Mouse (Mus musculus) lung, adult 2 months (tissue): ENCODE results near the gene Coro2b. TPM values are rescaled to one million over a fixed set of nuclear protein-coding genes. Genes with fewer than 3 reads are reported as not detected.

Experiments
- DNase-seq: peaks from one replicate; pipeline ENCODE4 v3.0.0; 2022
- H3K4me1 ChIP-seq: fragments of 200-500 bp; 2 replicates; pipeline ENCODE4 v1.6.1; 2011; ENCODE audit warnings: low read length; ENCODE audit not compliant: control insufficient read depth, insufficient read depth
- H3K4me3 ChIP-seq: fragments of 200-500 bp; replicated peaks from 2 replicates; pipeline ENCODE3; 2011; ENCODE audit warnings: low read depth, mild to moderate bottlenecking, control low read depth, low read length; ENCODE audit errors: extremely low read depth
- CTCF ChIP-seq: fragments of 200-500 bp; IDR thresholded peaks from 2 replicates; pipeline ENCODE4 v1.5.1; 2011; ENCODE audit warnings: mild to moderate bottlenecking, low read length, control low read depth; ENCODE audit not compliant: insufficient read depth
- POLR2A ChIP-seq: fragments of 200-500 bp; IDR thresholded peaks from 2 replicates; pipeline ENCODE4 v1.6.1; 2011; ENCODE audit warnings: low read depth, mild to moderate bottlenecking, control low read depth, low read length, borderline replicate concordance; ENCODE audit errors: extremely low read depth
- WGBS: fragments of 180-500 bp; shearing (Covaris S2); methylation state at CpG from one replicate; pipeline ENCODE4 v1.1.7; 2018; 5-methylcytosine and 5-hydroxymethylcytosine counted together
- polyA plus RNA-seq: library from polyadenylated mRNA; depleted of rRNA; stranded (reverse); fragments of >200 nt; gene quantifications from 2 replicates; pipeline ENCODE4 v1.2.3, GENCODE M21; 2012

Gene Coro2b
- polyA plus RNA-seq, 1 experiment = 48.8 TPM

DNA sequence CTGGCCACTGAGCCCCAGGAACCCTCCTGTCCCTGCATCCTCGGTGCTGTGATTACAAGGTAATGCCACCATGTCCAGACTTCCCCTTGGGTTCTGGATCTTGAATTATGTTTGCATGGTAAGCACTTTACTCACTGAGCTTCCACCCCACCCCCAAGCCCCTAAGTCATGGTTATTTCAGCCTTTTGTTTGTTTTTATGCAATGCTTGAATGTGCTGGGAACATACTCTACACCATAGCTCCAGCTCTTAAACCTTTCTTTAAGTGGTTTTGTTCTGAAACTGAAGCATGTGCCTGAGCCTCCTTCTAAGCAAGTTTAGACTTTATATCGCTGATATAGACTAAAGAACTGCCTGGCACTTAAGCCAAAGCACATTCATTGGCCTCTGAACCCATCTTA is 34.5 kb downstream of the Coro2b start:
- TF ChIP-seq POLR2A (no peak), CTCF (no peak)
- no peak for DNase-seq
- no peak overlapping the region for H3K4me3 ChIP-seq
- peaks cover 18% of the 10 kb centered on the region for H3K4me1 ChIP-seq
- WGBS = 57% methylated on average over 2 of the region's 2 CpGs

DNA sequence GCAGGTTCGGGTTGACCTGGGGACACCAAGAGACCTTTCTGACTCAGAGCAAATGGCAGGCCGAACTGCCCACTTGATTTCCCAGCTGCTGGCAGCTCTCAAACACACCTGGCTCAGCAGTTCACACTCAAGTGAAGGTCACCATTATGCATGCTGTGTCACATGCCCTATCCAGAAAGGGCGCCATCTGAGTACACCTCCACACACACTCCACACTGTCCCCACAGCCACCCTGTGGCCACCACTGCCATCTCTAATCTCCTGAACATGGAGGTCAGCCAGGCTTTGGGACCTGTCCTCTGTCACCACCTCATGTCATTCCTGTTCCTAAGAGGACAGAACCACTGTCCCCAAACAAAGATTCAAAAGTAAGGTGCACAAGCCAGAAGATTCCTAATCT is 35.3 kb downstream of the Coro2b start:
- no peak overlapping the region for H3K4me3 ChIP-seq
- TF ChIP-seq POLR2A = no peak
- no peak for TF ChIP-seq CTCF
- WGBS = 90% methylated on average over 3 of the region's 3 CpGs
- no peak for DNase-seq
- peaks cover 22% of the 10 kb centered on the region for H3K4me1 ChIP-seq

DNA sequence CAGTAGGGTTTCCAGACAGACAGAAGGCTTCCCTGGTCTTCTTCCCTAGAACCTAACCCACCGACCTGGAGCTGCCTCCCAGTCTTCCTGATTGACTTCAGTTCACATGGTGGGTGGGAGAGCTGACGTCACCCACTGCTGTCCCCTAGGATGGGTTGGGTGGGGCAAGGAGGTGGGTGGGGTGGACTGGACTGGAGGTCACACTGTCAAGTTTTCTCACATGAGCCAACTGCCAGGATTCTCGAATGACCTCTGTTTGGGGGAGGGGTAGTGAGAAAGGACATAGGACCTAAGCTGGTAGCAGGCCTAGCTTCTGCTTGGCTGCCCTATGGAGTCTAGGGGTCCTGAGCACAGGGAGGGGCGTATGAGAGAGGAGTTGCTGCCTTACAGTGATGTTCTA is 36.8 kb downstream of the Coro2b start:
- H3K4me3 ChIP-seq = no peak overlapping the region
- WGBS = 75% methylated on average over 4 of the region's 4 CpGs
- DNase-seq = no peak
- peaks cover 22% of the 10 kb centered on the region for H3K4me1 ChIP-seq
- TF ChIP-seq POLR2A (no peak), CTCF (no peak)

DNA sequence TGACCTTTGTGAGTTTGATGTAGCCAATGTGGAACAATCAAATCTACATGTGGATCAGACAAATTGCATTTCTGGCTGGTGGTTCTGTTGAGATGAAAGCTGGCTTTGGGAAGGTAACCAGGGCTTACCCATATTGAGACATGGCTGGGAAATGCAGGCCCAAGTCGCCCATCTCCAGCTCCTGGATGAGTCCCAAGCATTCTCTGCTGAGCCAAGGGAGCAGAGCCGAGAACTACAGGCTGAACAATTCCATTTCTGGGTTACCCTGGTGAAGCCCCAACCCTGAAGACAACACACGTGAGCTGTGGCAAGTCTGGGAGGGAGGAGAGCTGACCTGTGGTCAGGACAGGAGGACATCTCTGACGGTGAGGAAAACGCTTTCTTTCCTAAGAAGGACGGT is 37.9 kb downstream of the Coro2b start:
- DNase-seq = no peak
- peaks cover 17% of the 10 kb centered on the region for H3K4me1 ChIP-seq
- H3K4me3 ChIP-seq = no peak overlapping the region
- WGBS = 77% methylated on average over 6 of the region's 6 CpGs
- TF ChIP-seq POLR2A (no peak), CTCF (no peak)

DNA sequence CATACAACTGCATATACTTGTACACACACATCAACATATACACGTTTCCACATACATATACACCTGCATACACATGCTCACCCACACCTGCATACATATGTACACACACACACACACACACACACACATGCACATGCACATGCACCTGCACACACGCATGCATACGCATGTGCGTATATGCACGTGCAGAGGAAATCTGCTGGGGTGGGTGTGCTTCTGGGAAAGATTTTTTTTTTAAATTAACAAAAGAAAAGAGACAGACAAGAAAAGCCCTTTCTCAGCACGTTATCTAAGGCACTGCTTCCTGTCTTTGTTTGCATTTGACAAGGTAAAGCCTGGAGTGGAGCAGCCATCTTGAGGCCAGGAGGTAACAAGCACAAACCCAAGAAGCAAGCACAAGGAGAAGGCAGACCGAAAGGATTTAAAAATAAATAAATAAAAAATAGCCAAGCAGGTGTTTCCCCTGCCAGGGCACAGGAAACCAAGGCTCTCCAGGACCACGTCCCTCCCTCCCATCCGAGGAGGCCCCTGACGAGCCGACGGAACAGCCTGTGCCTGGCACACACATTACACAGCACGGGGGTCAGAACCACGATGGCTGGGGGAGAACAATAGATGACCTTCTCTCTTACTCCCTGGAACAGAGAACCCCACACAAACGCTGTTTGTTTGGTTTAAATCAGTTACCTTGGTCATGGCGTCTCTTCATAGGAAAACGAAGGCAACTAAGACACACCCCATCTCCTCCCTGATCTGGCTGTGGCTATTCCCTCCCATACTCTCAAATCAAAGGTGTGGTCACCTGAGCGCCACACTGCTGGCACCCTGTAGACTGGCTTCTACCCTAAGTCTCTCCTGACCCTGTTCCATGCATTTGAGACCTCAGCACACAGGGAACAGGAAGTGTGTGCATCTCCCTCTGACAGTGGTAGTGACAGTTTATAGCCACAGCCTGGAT is 39.4 kb downstream of the Coro2b start:
- TF ChIP-seq POLR2A (no peak), CTCF (no peak)
- no peak for DNase-seq
- 32% methylated on average over 18 of the region's 18 CpGs for WGBS
- peak overlapping the region; percentile 52 for H3K4me3 ChIP-seq
- H3K4me1 ChIP-seq = peaks cover 12% of the 10 kb centered on the region

DNA sequence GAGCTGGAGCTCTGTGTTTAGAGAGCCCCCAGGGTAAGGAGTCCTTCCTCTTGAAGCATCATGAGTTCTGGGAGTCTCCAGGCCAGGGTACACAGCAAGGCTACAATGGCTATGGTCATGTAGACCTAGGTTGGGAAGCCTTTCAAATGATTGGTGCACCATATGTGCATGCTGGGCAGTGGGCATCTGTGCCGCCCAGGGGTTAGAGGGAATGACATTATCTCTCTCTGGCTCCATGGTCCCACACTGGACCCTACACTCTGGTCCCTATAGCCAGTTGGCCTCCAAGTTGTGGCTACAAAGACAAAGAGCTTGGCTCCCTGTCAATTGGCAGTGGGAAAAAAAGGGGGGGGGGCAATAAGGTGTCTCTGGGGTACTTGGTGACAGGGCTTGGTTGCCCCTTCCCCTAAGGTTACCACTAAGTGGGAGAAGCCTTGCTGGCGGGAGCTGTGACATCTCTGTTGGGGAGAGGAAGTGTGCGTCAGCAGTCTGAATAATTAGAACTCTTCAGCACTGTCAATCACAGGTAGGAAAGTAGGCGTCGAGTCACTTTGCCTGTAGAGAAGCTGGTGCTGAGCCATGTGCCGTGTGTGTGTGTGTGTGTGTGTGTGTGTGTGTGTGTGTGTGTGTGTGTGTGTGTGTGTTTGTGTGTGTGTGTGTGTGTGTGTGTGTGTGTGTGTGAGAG is 44.4 kb downstream of the Coro2b start:
- Histone ChIP-seq H3K4me1 (peaks cover 5% of the 10 kb centered on the region), H3K4me3 (no peak overlapping the region)
- 56% methylated on average over 6 of the region's 6 CpGs for WGBS
- no peak for TF ChIP-seq POLR2A
- TF ChIP-seq CTCF = no peak
- DNase-seq = no peak

DNA sequence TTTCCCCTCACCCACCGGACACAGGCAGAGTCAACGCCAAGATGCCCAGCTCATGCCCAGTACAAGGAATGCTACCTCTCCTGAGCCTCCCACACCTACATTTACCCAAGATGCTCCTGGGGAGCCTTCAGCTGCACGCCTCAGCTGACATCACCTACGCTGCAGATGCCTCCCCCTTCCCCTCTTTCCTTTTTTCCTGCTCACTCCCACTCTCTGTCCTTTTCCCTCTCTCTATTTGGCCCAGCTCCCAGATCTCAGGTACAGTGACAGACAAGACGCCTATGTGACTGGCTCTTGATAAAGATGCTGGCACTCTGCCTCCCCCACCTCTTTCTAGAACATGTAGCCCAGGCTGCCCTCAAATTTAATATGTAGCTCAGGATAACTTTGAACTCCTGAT is 45.2 kb downstream of the Coro2b start:
- H3K4me3 ChIP-seq = no peak overlapping the region
- 67% methylated on average over 5 of the region's 5 CpGs for WGBS
- TF ChIP-seq CTCF (no peak), POLR2A (no peak)
- 0 out of 2 replicates have a peak, but pooled peaks cover 3% of the 10 kb centered on the region for H3K4me1 ChIP-seq
- no peak for DNase-seq

DNA sequence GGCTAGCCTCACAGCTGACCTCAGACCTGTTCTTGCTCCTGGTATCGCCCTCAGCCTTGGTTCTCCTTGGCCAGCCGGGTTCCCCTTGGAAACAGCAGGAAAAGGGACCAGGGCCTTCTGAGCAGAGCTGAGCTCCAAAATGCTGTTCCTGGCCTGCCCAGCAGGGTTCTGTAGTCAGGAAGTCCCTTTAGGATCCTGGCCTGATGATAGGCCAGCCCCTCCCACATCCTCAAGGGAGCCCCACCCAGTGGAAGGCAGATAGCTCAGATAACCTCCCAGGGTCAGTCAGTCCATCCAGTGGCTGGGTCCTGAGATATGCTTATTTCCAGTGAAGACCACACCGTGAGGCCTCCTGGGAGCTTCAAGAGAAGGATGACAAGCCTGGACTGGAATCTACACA is 45.7 kb downstream of the Coro2b start:
- DNase-seq = no peak
- TF ChIP-seq POLR2A (no peak), CTCF (peak; percentile 49; the same call in 1 of the 2 replicates)
- Histone ChIP-seq H3K4me3 (no peak overlapping the region), H3K4me1 (0 out of 2 replicates have a peak, but pooled peaks cover 3% of the 10 kb centered on the region)
- WGBS = 56% methylated on average over 3 of the region's 3 CpGs

DNA sequence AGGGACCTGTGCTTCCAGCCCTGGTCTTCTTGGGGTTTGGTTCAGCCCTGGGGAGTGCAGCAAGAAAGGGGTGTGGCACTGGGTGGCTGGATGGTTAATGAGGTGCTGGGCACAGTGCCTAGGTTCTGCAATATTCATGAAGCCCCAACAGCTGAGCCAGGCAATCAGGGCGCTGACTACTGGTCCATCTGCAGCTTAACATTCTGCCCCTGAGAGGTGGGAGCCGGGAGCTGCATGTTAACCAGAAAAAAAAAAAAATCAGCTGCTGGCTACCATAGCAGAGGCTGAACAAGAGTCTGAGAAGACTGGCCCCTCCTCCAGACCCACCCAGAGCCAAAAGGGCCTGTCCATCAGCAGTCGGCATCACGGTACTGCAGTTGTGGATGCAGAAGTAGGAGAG is 52.7 kb downstream of the Coro2b start:
- 64% methylated on average over 4 of the region's 4 CpGs for WGBS
- H3K4me3 ChIP-seq = no peak overlapping the region
- TF ChIP-seq CTCF (no peak), POLR2A (no peak)

More for the DNA sequence above, 52.7 kb downstream of the Coro2b start:
- 0 out of 2 replicates have a peak, but pooled peaks cover 3% of the 10 kb centered on the region for H3K4me1 ChIP-seq
- DNase-seq = no peak
